Mouse (Mus musculus) lung, adult 2 months (tissue): ENCODE data around the gene Ldah. TPM values are rescaled to one million over a fixed set of nuclear protein-coding genes. Genes with fewer than 3 reads are reported as not detected.
A peak's percentile ranks its signal among the peaks of the same experiment; 100 is the strongest.

Experiments
- DNase-seq: peaks from one replicate; pipeline ENCODE4 v3.0.0; 2022
- H3K4me1 ChIP-seq: fragments of 200-500 bp; 2 replicates; pipeline ENCODE4 v1.6.1; 2011; ENCODE audit warnings: low read length; ENCODE audit not compliant: control insufficient read depth, insufficient read depth
- H3K4me3 ChIP-seq: fragments of 200-500 bp; replicated peaks from 2 replicates; pipeline ENCODE3; 2011; ENCODE audit warnings: low read depth, mild to moderate bottlenecking, control low read depth, low read length; ENCODE audit errors: extremely low read depth
- CTCF ChIP-seq: fragments of 200-500 bp; IDR thresholded peaks from 2 replicates; pipeline ENCODE4 v1.5.1; 2011; ENCODE audit warnings: mild to moderate bottlenecking, low read length, control low read depth; ENCODE audit not compliant: insufficient read depth
- POLR2A ChIP-seq: fragments of 200-500 bp; IDR thresholded peaks from 2 replicates; pipeline ENCODE4 v1.6.1; 2011; ENCODE audit warnings: low read depth, mild to moderate bottlenecking, control low read depth, low read length, borderline replicate concordance; ENCODE audit errors: extremely low read depth
- WGBS: fragments of 180-500 bp; shearing (Covaris S2); methylation state at CpG from one replicate; pipeline ENCODE4 v1.1.7; 2018; 5-methylcytosine and 5-hydroxymethylcytosine counted together
- polyA plus RNA-seq: library from polyadenylated mRNA; depleted of rRNA; stranded (reverse); fragments of >200 nt; gene quantifications from 2 replicates; pipeline ENCODE4 v1.2.3, GENCODE M21; 2012

Gene Ldah
- polyA plus RNA-seq, 1 experiment, result 33.1 TPM

DNA sequence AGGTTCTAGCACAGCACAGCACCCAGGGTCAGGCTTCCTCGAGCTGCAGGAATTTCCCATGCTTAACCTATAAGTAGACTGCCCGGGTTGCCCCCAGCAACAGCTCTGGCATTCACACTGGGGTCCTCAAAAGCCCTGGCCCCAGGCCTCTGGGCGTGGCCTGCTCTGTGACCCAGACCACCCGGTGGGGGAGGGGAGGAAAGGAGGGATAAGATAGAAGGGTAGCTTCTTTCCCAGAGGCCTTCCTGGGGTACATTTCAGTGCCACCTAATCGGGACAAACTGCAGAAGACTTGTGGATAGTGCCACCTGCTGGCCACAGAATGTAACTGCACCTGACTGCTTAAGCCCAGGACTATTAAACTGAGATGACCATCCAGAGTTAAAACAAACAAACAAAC, 98.5 kb downstream of the Ldah start:
- 8% methylated on average over 5 of the region's 5 CpGs for WGBS
- TF ChIP-seq POLR2A, result no peak
- peak; percentile 86 for TF ChIP-seq CTCF
- peak; percentile 63 for DNase-seq

DNA sequence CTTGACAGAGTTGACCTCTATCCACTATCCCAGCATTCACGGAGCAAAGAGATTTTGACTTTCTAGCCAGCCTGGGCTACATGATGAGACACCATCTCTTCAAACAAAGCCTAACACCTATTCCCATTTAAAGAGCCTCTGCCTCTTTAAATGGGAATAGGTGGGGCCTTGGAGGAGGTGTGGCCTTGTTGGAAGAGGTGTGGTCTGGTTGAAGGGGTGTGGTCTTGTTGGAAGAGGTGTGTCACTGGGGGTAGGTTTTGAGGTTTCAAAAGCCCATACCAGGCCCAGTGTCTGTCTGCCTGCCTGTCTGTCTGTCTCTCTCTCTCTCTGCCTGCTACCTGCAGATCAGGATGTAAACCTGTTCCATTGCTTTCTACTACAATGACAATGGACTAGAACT, 99.0 kb downstream of the Ldah start:
- no peak for DNase-seq
- H3K4me1 ChIP-seq, result no peaks in the 10 kb centered on the region
- no peak overlapping the region for H3K4me3 ChIP-seq
- 63% methylated on average over 1 of the region's 1 CpGs for WGBS
- TF ChIP-seq CTCF (no peak), POLR2A (no peak)

More for the DNA sequence above, 98.5 kb downstream of the Ldah start:
- H3K4me1 ChIP-seq, result no peaks in the 10 kb centered on the region
- H3K4me3 ChIP-seq, result no peak overlapping the region

DNA sequence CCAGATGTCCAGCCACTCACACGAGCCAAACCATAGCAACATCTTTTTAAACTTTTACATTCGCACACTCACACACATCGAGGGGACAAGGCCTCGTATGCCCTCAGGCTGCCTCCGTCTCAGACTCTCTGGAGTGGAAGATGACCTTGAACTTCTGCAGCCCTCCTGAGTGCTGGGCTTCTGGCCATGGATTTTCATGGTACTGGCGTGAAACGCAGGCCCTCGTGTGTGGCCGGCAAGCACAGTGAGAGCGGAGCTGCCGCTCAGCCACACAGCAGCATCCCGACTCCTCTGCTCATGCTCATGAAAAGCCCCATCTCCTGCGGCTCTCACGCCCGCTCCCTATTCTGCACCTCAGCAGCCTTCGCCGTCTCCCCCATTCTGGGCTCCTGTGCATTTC, 103.1 kb downstream of the Ldah start:
- TF ChIP-seq POLR2A (no peak), CTCF (no peak)
- H3K4me3 ChIP-seq, result no peak overlapping the region
- no peak for DNase-seq
- H3K4me1 ChIP-seq, result peaks cover 3% of the 10 kb centered on the region
- 62% methylated on average over 17 of the region's 17 CpGs for WGBS

- WGBS, result 86% methylated on average over 4 of the region's 4 CpGs
- TF ChIP-seq CTCF (no peak), POLR2A (no peak)
- peaks cover 3% of the 10 kb centered on the region for H3K4me1 ChIP-seq
- H3K4me3 ChIP-seq, result no peak overlapping the region
- no peak for DNase-seq
Observed at GRCm38 (mm10) chr12:8312266-8312665, 104.4 kb downstream of the Ldah start.

GRCm38 (mm10) chr12:8313270-8313771, 105.4 kb downstream of the Ldah start, which contains the start of gene Hs1bp3:
Hs1bp3 (plus strand) TSS chr12:8313432.
- H3K4me1 ChIP-seq, result peaks cover 3% of the 10 kb centered on the region
- H3K4me3 ChIP-seq, result peak within 1 kb of the TSS; percentile 91
- peak; percentile 82 for DNase-seq
- 2% methylated on average over 38 of the region's 38 CpGs for WGBS
- TF ChIP-seq POLR2A (peak; percentile 70; the same call in 1 of the 2 replicates), CTCF (peak; percentile 77)

GRCm38 (mm10) chr12:8313773-8314172, 105.9 kb downstream of the Ldah start:
- WGBS, result 20% methylated on average over 12 of the region's 12 CpGs
- TF ChIP-seq POLR2A (no peak), CTCF (no peak)
- peak overlapping the region; percentile 91 for H3K4me3 ChIP-seq
- peaks cover 3% of the 10 kb centered on the region for H3K4me1 ChIP-seq
- DNase-seq, result no peak

DNA sequence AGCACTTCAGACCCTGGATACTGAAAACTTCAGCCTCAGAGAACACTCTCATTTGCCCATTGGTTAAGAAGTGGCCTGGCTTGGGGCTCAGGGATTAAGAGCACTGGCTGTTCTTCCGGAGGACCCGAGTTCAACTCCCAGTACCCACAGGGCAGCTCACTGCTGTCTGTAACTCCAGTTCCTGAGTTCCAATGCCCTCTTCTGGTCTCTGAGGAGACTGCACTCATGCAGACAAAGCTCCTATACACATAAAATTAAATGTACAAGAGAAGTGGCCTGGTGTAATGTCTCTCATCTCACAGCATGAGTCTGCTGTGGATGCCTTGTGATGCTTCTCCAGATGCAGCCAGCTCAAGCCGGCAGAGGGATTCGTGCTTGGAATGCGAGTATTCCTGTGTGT, 108.6 kb downstream of the Ldah start:
- no peak for DNase-seq
- Histone ChIP-seq H3K4me3 (no peak overlapping the region), H3K4me1 (peaks cover 3% of the 10 kb centered on the region)
- TF ChIP-seq CTCF, result no peak
- TF ChIP-seq POLR2A, result no peak
- 87% methylated on average over 5 of the region's 5 CpGs for WGBS

DNA sequence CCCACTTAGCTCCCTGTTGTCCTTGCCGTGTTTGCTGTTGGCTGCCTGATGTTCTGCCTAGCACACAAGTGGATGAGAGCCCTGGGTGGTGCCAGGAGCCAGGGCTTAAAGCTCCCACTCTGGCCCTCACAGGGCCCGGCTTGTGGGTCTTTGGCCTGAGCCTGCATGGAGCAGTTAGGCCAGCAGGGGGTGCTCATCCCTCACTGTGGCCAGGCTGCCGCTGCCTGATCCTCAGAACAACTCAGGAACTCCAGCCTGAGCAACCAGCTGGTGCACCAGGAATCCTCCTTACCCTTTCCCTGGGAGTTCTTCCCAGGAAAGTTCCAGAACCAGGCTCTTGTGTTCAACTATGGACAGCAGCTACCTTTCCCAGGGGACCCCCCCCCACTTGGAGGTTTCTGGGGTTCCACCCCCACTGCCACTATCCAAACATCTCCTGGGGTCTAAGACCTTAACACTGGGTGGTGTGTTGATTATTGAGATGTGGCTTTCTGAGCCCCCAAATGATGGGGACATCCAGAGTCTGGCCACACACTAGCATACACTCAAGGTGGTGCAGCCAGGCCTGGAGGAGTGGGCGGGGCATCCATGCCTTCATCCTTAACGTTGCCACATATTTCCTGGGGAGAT, 112.3 kb downstream of the Ldah start:
- H3K4me1 ChIP-seq, result no peaks in the 10 kb centered on the region
- no peak overlapping the region for H3K4me3 ChIP-seq
- TF ChIP-seq CTCF (peak; percentile 89), POLR2A (no peak)
- WGBS, result 31% methylated on average over 5 of the region's 5 CpGs
- peak; percentile 84 for DNase-seq

DNA sequence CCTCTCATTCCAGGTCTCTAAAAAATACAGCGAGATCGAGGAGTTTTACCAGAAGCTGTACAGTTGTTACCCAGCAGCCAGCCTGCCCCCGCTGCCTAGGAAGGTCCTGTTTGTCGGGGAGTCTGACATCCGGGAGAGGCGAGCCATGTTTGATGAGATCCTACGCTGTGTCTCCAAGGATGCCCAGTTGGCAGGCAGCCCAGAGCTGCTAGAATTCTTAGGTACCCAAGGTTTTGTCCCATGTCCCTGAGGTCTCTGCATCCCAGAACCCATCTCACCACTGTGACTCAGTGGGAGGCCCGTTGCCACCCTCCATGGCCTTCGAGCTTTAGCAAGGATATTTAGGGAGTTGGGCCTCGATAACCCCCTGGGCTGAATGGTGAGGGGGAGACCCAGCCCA, 113.6 kb downstream of the Ldah start:
- Histone ChIP-seq H3K4me1 (no peaks in the 10 kb centered on the region), H3K4me3 (no peak overlapping the region)
- 86% methylated on average over 10 of the region's 10 CpGs for WGBS
- DNase-seq, result no peak
- TF ChIP-seq CTCF, result no peak
- TF ChIP-seq POLR2A, result no peak

DNA sequence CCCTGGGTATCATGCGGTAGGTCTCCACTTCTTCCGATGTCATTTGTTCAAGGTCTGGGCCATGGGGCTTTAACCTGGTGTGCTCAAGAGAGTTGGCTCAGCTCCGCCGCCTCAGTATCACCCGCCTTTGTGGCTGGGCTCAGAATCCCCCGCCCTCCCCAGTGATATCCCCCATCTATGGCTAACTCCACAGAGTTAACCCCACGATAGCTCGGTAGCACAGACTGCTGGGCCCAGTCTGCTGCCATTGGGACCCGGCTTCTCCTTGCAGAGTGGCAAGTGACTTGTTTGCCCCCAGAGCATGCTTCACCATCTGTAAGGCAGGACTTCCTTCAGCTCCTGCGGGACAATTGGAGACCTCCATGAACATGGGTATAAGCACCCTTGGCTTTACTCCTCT, 116.2 kb downstream of the Ldah start:
- no peak for DNase-seq
- Histone ChIP-seq H3K4me1 (peaks cover 8% of the 10 kb centered on the region), H3K4me3 (no peak overlapping the region)
- WGBS, result 87% methylated on average over 10 of the region's 10 CpGs
- TF ChIP-seq POLR2A (no peak), CTCF (no peak)
